Mouse (Mus musculus) spleen, adult 2 months (tissue): Measurements from ENCODE around the gene Satb2. TPM values are rescaled to one million over a fixed set of nuclear protein-coding genes. Genes with fewer than 3 reads are reported as not detected.

Experiments used
- DNase-seq, 2 experiments: peaks; one replicate each; pipeline versions ENCODE4 v3.0.0 to v3.0.0-alpha.2; 2012 to 2021; ENCODE audit warnings: low spot score in 2 of 2, low read depth in 1 of 2
- H3K27ac ChIP-seq: fragments of 200-500 bp; 2 replicates; pipeline ENCODE4 v1.5.1; 2012; ENCODE audit warnings: low read length, inconsistent platforms; ENCODE audit not compliant: insufficient read depth
- H3K27me3 ChIP-seq: fragments of 200-500 bp; 2 replicates; pipeline ENCODE4 v1.6.1; 2012; ENCODE audit warnings: mild to moderate bottlenecking, moderate library complexity, low read length, inconsistent platforms; ENCODE audit not compliant: control insufficient read depth, insufficient read depth
- H3K36me3 ChIP-seq: fragments of 200-500 bp; 2 replicates; pipeline ENCODE4 v1.6.1; 2012; ENCODE audit warnings: mild to moderate bottlenecking, low read length, inconsistent platforms; ENCODE audit not compliant: control insufficient read depth, insufficient read depth
- H3K4me1 ChIP-seq: fragments of 200-500 bp; 2 replicates; pipeline ENCODE4 v1.6.1; 2011; ENCODE audit warnings: inconsistent platforms; ENCODE audit not compliant: control insufficient read depth, insufficient read depth, insufficient read length
- H3K4me3 ChIP-seq: fragments of 200-500 bp; 2 replicates; pipeline ENCODE4 v1.5.1; 2011; ENCODE audit warnings: mild to moderate bottlenecking, inconsistent platforms; ENCODE audit not compliant: insufficient read depth, insufficient read length; ENCODE audit errors: extremely low read depth
- CTCF ChIP-seq: fragments of 200-500 bp; IDR thresholded peaks from 2 replicates; pipeline ENCODE4 v1.5.1; 2011; ENCODE audit warnings: mild to moderate bottlenecking, inconsistent platforms; ENCODE audit not compliant: insufficient read depth, insufficient read length, insufficient replicate concordance; ENCODE audit errors: extremely low read depth
- POLR2A ChIP-seq: fragments of 200-500 bp; IDR thresholded peaks from 2 replicates; pipeline ENCODE4 v1.6.1; 2011; ENCODE audit warnings: low read depth, low read length, inconsistent platforms
- whole genome bisulfite sequencing: fragments of 180-500 bp; shearing (Covaris S2); methylation state at CpG from one replicate; pipeline ENCODE4 v1.1.7; 2018; 5-methylcytosine and 5-hydroxymethylcytosine counted together
- polyA plus RNA-seq: library from polyadenylated mRNA; depleted of rRNA; stranded (reverse); fragments of >200 nt; gene quantifications from 2 replicates; pipeline ENCODE4 v1.2.3, GENCODE M21; 2012

The Satb2 gene
- polyA plus RNA-seq, 1 experiment = 0.36 TPM

DNA sequence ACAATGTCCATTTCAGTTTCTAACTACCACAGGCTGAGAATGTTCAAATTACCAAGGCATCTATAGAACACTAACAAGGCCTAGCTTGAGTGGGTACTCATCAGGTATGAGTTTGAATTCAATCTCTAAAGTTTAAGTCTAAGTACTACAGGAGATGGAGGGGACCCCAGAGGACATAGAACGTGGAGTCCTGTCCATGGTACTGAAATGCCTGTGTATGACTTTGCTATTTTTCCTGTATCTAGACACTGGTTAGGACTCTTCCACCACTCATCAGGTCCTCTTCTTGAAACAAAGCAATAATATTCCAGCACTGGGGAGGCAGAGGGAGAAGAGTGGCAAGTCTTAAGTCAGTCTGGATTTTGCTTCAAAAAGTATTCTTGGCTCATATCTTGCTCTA is 139.5 kb downstream of the Satb2 start:
- no peak overlapping the region for H3K27ac ChIP-seq
- TF ChIP-seq CTCF (no peak), POLR2A (no peak)
- 23% methylated on average over 1 of the region's 1 CpGs for WGBS
- H3K36me3 ChIP-seq = no peaks in the 10 kb centered on the region
- DNase-seq = no peak
- no peaks in the 10 kb centered on the region for H3K27me3 ChIP-seq
- no peak overlapping the region for H3K4me3 ChIP-seq
- H3K4me1 ChIP-seq = no peaks in the 10 kb centered on the region; the same call in 1 of the 2 replicates

DNA sequence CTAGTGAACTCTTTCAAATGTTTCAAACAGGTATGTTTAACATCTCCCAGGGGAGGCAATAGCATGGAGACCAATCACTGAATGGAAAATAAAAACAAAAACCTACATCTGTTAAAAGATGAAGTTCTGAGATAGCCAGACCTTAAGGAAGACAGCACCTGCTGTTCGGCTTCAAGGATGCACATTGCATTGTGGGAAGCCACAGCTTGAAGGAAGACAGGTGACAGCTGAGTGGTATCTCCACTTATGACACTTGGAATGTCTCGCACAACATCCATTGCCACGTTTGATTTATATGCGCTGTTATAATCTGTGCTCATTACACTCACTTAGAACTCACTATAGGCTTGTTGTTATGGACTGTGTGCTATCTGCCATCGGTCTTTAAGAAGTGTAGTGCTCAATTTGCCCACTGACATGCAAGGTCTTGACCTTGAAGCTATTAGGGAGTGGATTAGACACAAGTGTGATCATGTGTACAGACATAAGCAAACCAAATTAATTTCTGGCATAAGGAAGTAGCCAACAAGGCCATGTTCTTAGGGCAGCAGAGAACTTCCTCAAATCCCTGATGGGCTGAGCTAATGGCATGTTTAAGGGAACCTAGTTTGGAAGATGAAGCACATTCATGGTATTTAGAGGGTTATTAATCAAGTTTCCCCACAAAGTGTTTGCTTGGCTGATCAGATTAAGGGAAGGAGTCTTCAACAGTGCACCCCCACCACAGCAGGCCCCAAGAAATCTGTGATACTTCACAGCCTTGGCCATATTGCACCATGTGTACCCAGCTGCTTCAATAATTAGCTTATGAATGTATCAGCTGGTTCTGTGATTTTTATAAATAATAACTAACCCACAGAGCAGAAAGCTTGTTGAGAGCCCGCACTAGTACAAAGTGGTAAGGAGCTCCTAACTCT is 144.2 kb downstream of the Satb2 start:
- 74% methylated on average over 6 of the region's 6 CpGs for WGBS
- no peak for TF ChIP-seq POLR2A
- TF ChIP-seq CTCF = no peak
- no peak for DNase-seq
- H3K4me3 ChIP-seq = no peak overlapping the region
- H3K27me3 ChIP-seq = no peaks in the 10 kb centered on the region
- no peak overlapping the region for H3K27ac ChIP-seq
- no peaks in the 10 kb centered on the region for H3K36me3 ChIP-seq
- no peaks in the 10 kb centered on the region; the same call in 1 of the 2 replicates for H3K4me1 ChIP-seq

DNA sequence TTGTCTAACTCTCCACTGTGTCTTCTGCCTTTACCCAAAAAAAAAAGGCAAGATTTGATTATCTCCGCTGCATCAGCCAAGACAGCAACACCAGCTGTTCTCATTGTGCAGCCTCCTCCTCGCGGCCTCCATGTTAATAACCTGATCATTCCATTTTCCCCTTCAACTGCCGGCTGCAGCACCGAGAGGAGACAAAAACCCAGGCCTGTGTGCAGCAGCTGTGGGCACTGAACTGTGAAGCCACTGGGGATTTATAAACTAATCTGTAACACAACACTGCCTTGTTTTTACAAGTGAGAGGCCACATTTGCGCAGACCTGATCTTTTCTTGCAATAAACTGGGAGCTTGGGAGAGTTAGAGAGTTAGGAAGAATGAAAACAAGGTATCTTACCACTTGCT is 145.1 kb downstream of the Satb2 start:
- Histone ChIP-seq H3K4me1 (no peaks in the 10 kb centered on the region; the same call in 1 of the 2 replicates), H3K36me3 (no peaks in the 10 kb centered on the region), H3K27ac (no peak overlapping the region), H3K27me3 (no peaks in the 10 kb centered on the region), H3K4me3 (no peak overlapping the region)
- 47% methylated on average over 6 of the region's 6 CpGs for WGBS
- peak in 1 of 2 experiments; percentile 52 for DNase-seq
- TF ChIP-seq CTCF = no peak
- TF ChIP-seq POLR2A = no peak

DNA sequence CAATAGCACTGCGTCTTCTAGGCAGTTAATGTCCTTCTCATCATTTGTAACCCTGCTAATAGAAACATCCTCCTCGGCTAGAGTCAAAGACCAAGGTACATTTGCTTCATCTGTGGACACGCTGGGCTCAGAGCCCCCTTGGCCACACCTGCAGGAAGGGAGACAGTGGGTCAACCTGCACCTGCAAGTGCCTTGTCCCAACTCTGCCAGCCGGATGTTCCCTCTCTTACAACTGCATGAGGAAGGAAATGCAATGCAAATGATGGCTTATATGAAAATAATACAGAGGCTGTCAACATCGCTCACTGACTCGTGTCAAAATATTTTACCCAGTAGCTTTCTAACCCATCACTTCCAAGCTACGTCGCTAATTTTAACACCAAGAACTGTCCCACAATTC is 145.7 kb downstream of the Satb2 start:
- 52% methylated on average over 8 of the region's 8 CpGs for WGBS

DNA sequence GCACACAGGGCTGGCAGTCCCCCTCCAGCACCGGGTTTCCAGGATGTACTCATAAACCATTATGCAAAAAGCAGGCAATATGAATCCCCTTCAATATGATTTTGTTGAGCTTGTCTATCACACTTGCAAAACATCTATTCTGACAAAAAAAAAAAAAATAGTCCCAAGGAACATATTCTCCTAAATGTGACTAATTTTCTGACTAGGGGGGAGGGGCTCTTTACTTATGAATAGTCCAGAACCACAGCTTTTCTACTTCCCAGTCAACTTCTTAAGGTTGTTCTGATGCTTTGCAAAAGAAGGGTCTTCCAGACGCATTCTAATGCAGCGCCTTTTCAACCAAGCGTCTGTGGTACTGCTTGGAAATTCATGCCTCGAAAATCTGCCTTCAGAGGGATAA is 155.7 kb downstream of the Satb2 start:
- no peak overlapping the region for H3K4me3 ChIP-seq
- no peaks in the 10 kb centered on the region for H3K36me3 ChIP-seq
- TF ChIP-seq CTCF = no peak
- TF ChIP-seq POLR2A = no peak
- H3K4me1 ChIP-seq = no peaks in the 10 kb centered on the region
- no peak for DNase-seq
- H3K27me3 ChIP-seq = no peaks in the 10 kb centered on the region
- H3K27ac ChIP-seq = no peak overlapping the region
- WGBS = 87% methylated on average over 5 of the region's 5 CpGs

More for the DNA sequence above, 145.7 kb downstream of the Satb2 start:
- Histone ChIP-seq H3K27me3 (no peaks in the 10 kb centered on the region), H3K27ac (peak overlapping the region; percentile 11; the same call in 1 of the 2 replicates), H3K4me1 (no peaks in the 10 kb centered on the region; the same call in 1 of the 2 replicates), H3K4me3 (no peak overlapping the region), H3K36me3 (no peaks in the 10 kb centered on the region)
- no peak for TF ChIP-seq POLR2A
- no peak for TF ChIP-seq CTCF
- DNase-seq = peak in 1 of 2 experiments; percentile 41

DNA sequence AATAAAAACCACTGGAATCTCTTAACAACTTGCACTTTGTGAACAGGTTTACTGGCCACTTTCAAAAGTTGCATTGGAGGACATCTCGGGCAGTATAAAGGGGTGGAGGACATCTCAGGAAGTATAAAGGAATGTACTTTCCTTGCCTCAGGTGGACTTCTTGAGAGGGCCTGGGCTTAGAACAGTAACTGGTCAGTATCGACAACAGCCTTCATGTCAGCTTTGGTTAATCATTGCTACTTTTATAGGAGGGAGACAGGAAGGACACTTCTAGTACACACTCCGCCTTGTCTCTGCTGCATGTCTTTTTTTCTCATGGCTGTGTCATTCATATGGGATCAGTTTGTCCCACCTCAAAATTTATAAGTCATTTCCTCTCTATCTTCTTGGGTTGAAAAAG is 156.4 kb downstream of the Satb2 start:
- TF ChIP-seq CTCF = no peak
- no peak for TF ChIP-seq POLR2A
- no peak for DNase-seq

DNA sequence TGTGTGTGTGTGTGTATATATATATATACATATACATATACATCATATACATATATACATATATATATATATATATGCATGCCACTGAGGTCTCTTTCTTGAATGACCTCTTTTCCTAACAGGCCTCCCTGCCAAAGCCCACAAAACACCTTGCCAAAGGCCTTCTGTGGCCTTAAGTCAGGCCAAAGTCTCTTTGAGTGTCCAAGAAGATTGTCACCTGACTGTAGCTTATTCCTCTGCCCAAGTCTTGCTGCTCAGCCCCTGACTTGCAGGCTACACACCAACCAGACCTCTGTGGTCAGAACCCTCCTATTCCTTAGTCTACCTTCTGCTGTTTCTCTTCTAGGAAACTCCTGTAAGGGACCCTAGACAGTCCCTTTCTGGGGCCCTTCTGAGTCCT is 164.9 kb downstream of the Satb2 start:
- no peak overlapping the region for H3K4me3 ChIP-seq
- no peaks in the 10 kb centered on the region for H3K4me1 ChIP-seq
- no peak for DNase-seq
- no peak overlapping the region for H3K27ac ChIP-seq
- no peaks in the 10 kb centered on the region for H3K27me3 ChIP-seq
- TF ChIP-seq POLR2A (no peak), CTCF (no peak)
- no peaks in the 10 kb centered on the region for H3K36me3 ChIP-seq

More for the DNA sequence above, 156.4 kb downstream of the Satb2 start:
- WGBS = 92% methylated on average over 3 of the region's 3 CpGs
- no peak overlapping the region for H3K4me3 ChIP-seq
- H3K27me3 ChIP-seq = no peaks in the 10 kb centered on the region
- H3K4me1 ChIP-seq = no peaks in the 10 kb centered on the region
- no peaks in the 10 kb centered on the region for H3K36me3 ChIP-seq
- no peak overlapping the region for H3K27ac ChIP-seq
